Mouse (Mus musculus): ENCODE results near the gene Eps15l1. TPM values are rescaled to one million over a fixed set of nuclear protein-coding genes. Genes with fewer than 3 reads are reported as not detected.

Eps15l1 gene
- total RNA-seq (2012; rRNA removed) (18.6 and 19.1 TPM in 2 replicates), polyA plus RNA-seq (2012; ENCODE audit: insufficient read depth in 1 of 2, insufficient read length in 2 of 2, low read depth in 1 of 2, low replicate concordance in 2 of 2, missing spikeins in 1 of 2) (10 to 100 TPM in 1 of 2 experiments, not detected in 1; 40.8 TPM)

GRCm38 (mm10) chr8:72421362-72422335, at the start of gene Eps15l1:
TSS of gene Eps15l1 (minus strand) at chr8:72421460.
- H3K36me3 ChIP-seq (ENCODE audit: control insufficient read depth in 1 of 2, insufficient read depth in 2 of 2, low read length in 2 of 2): peaks cover 0 to 11% of the 10 kb centered on the region in 2 experiments; a peak in 2 of 4 replicates
- H3K27ac ChIP-seq (ENCODE audit: control insufficient read depth, low read depth, low read length): peak within 1 kb of the TSS; percentile 57; the same call in 1 of the 2 replicates
- no peaks in the 10 kb centered on the region for H3K27me3 ChIP-seq (ENCODE audit: control insufficient read depth in 1 of 2, insufficient read depth in 2 of 2, low read length in 2 of 2)
- H3K9ac ChIP-seq (ENCODE audit: control insufficient read depth, low read depth, low read length, poor library complexity, severe bottlenecking): peak within 1 kb of the TSS; percentile 85
- H3K79me2 ChIP-seq (ENCODE audit: control insufficient read depth, insufficient read depth, low read length, poor library complexity): peaks cover 44% of the 10 kb centered on the region
- peak; percentile 99 for DNase-seq (ENCODE audit: low read depth, low spot score)
- H3K9me3 ChIP-seq (replicated peaks; ENCODE audit: insufficient read depth, low read length): no peaks in the 10 kb centered on the region
- H3K4me3 ChIP-seq (ENCODE audit: control insufficient read depth in 1 of 2, insufficient read depth in 1 of 2, low read depth in 2 of 2, low read length in 2 of 2): peak within 1 kb of the TSS; percentile 54 to 88
- H3K4me1 ChIP-seq (ENCODE audit: control insufficient read depth in 1 of 2, insufficient read depth in 2 of 2, low read length in 2 of 2): peaks cover 4 to 19% of the 10 kb centered on the region in 2 experiments
- peak; percentile 79 for TF ChIP-seq SIN3A (IDR thresholded peaks at IDR 0.05; ENCODE audit: low read length)
- no peak for TF ChIP-seq ZC3H11A (IDR thresholded peaks at IDR 0.05; ENCODE audit: low read depth, low read length)
- 0 out of 2 replicates have a peak, but pooled peaks have one; percentile 18 for TF ChIP-seq E2F4 (IDR thresholded peaks at IDR 0.05; ENCODE audit: borderline replicate concordance, low read depth, low read length)
- TF ChIP-seq MAX (IDR thresholded peaks at IDR 0.05; ENCODE audit: low read length): peak; percentile 95
- TF ChIP-seq NRF1 (IDR thresholded peaks at IDR 0.05; ENCODE audit: insufficient read depth, low read depth, low read length, poor library complexity, severe bottlenecking): peak; percentile 88
- TF ChIP-seq TBP (IDR thresholded peaks at IDR 0.05; ENCODE audit: low read depth, low read length): peak; percentile 67
- TF ChIP-seq GATA1 (IDR thresholded peaks at IDR 0.05; ENCODE audit: low read depth, low read length): no peak
- no peak for TF ChIP-seq RCOR1 (IDR thresholded peaks at IDR 0.05; ENCODE audit: low read depth, low read length)
- no peak for TF ChIP-seq ZKSCAN1 (IDR thresholded peaks at IDR 0.05; ENCODE audit: low read depth, low read length)
- TF ChIP-seq MYB (IDR thresholded peaks at IDR 0.05; ENCODE audit: low read depth, low read length): no peak
- peak; percentile 95 for TF ChIP-seq MYC (IDR thresholded peaks at IDR 0.05; ENCODE audit: low read depth, low read length)
- TF ChIP-seq CTCF (IDR thresholded peaks at IDR 0.05 in 2 of 3, conservative IDR thresholded peaks at IDR 0.05 in 1 of 3; ENCODE audit: control insufficient read depth in 1 of 3, insufficient read depth in 1 of 3, low read depth in 2 of 3, low read length in 3 of 3, poor library complexity in 1 of 3, severe bottlenecking in 1 of 3): peak in 2 of 3 experiments; percentile 1 to 26; a peak in 2 of 6 replicates
- peak; percentile 77 for TF ChIP-seq ZMIZ1 (IDR thresholded peaks at IDR 0.05; ENCODE audit: low read depth, low read length)
- TF ChIP-seq POLR2AphosphoS5 (IDR thresholded peaks at IDR 0.05; ENCODE audit: borderline replicate concordance, low read depth, low read length): no peak
- no peak for TF ChIP-seq CHD1 (IDR thresholded peaks at IDR 0.05; ENCODE audit: low read depth, low read length)
- TF ChIP-seq TAL1 (IDR thresholded peaks at IDR 0.05; ENCODE audit: low read length): no peak
- peak; percentile 91 for TF ChIP-seq BHLHE40 (IDR thresholded peaks at IDR 0.05; ENCODE audit: borderline replicate concordance, low read depth, low read length)
- no peak for TF ChIP-seq CHD2 (IDR thresholded peaks at IDR 0.05; ENCODE audit: low read length)
- no peak; the same call in 1 of the 2 replicates for TF ChIP-seq MAZ (IDR thresholded peaks at IDR 0.05; ENCODE audit: low read depth, low read length)
- 0 out of 4 replicates have a peak, but pooled peaks of 1 of the 2 experiments have one; percentile 17 for TF ChIP-seq USF2 (IDR thresholded peaks at IDR 0.05; ENCODE audit: borderline replicate concordance in 1 of 2, insufficient read depth in 1 of 2, low read depth in 1 of 2, low read length in 2 of 2)
- peak; percentile 81 for TF ChIP-seq HCFC1 (IDR thresholded peaks at IDR 0.05; ENCODE audit: low read depth, low read length)
- no peak for TF ChIP-seq UBTF (IDR thresholded peaks at IDR 0.05; ENCODE audit: borderline replicate concordance, insufficient read depth, low read depth, low read length)
- TF ChIP-seq USF1 (IDR thresholded peaks at IDR 0.05; ENCODE audit: low read depth, low read length): peak; percentile 79
- no peak for TF ChIP-seq MEF2A (IDR thresholded peaks at IDR 0.05; ENCODE audit: extremely low read depth, insufficient replicate concordance, low read depth, low read length, poor library complexity, severe bottlenecking)
- TF ChIP-seq POLR2A (IDR thresholded peaks at IDR 0.05; ENCODE audit: control insufficient read depth in 1 of 2, insufficient read depth in 1 of 2, low read depth in 1 of 2, low read length in 2 of 2, poor library complexity in 1 of 2): peak in 1 of 2 experiments; percentile 76
- peak; percentile 86 for TF ChIP-seq POLR2AphosphoS2 (IDR thresholded peaks at IDR 0.05; ENCODE audit: low read length)
- TF ChIP-seq JUND (IDR thresholded peaks at IDR 0.05; ENCODE audit: low read depth, low read length): no peak
- TF ChIP-seq NELFE (IDR thresholded peaks at IDR 0.05; ENCODE audit: low read depth, low read length): peak; percentile 79
- no peak for TF ChIP-seq ZNF384 (IDR thresholded peaks at IDR 0.05; ENCODE audit: low read depth, low read length)
- TF ChIP-seq SMC3 (IDR thresholded peaks at IDR 0.05; ENCODE audit: low read depth, low read length): peak; percentile 27
- TF ChIP-seq ELF1 (IDR thresholded peaks at IDR 0.05; ENCODE audit: low read depth, low read length): peak; percentile 44; the same call in 1 of the 2 replicates
- TF ChIP-seq MXI1 (IDR thresholded peaks at IDR 0.05; ENCODE audit: low read depth, low read length): peak; percentile 97
- TF ChIP-seq GABPA (IDR thresholded peaks at IDR 0.05; ENCODE audit: low read depth, low read length): no peak
- TF ChIP-seq ETS1 (IDR thresholded peaks at IDR 0.05; ENCODE audit: low read depth, low read length): no peak
